Mouse (Mus musculus): ENCODE results near the gene Gm4763. TPM values are rescaled to one million over a fixed set of nuclear protein-coding genes. Genes with fewer than 3 reads are reported as not detected.

Gene Gm4763
- polyA plus RNA-seq, 1 experiment from 2014 or later: 0.31 TPM

Other genes starting within 250 kb of the Gm4763 start
- 0.71 and 0.83 TPM in 2 replicates for gene Cadm4, start 244.9 kb downstream of the Gm4763 start, polyA plus RNA-seq (2015; fragmentation: Nextera tagmentation; extraction: Ambion mirVana)
- gene Zfp428, start 219.9 kb downstream of the Gm4763 start, polyA plus RNA-seq (2015; fragmentation: Nextera tagmentation; extraction: Ambion mirVana): 16.5 and 16.7 TPM in 2 replicates
- 0.07 TPM in 1 of 2 replicates, not detected in the other for gene AC161166.1, start 214.5 kb downstream of the Gm4763 start, polyA plus RNA-seq (2015; fragmentation: Nextera tagmentation; extraction: Ambion mirVana)
- gene Irgq, start 196.2 kb downstream of the Gm4763 start, polyA plus RNA-seq (2015; fragmentation: Nextera tagmentation; extraction: Ambion mirVana): 5.5 and 5.7 TPM in 2 replicates
- 1.8 and 2.4 TPM in 2 replicates for gene Pinlyp, start 180.8 kb downstream of the Gm4763 start, polyA plus RNA-seq (2015; fragmentation: Nextera tagmentation; extraction: Ambion mirVana)
- 61.0 and 66.5 TPM in 2 replicates for gene Xrcc1, start 180.6 kb downstream of the Gm4763 start, polyA plus RNA-seq (2015; fragmentation: Nextera tagmentation; extraction: Ambion mirVana)
- gene Ethe1, start 139.4 kb downstream of the Gm4763 start, polyA plus RNA-seq (2015; fragmentation: Nextera tagmentation; extraction: Ambion mirVana): 39.2 and 39.9 TPM in 2 replicates
- 0.48 and 0.71 TPM in 2 replicates for gene Zfp575, start 139.3 kb downstream of the Gm4763 start, polyA plus RNA-seq (2015; fragmentation: Nextera tagmentation; extraction: Ambion mirVana)
- 0.47 and 0.73 TPM in 2 replicates for gene Phldb3, start 116.1 kb downstream of the Gm4763 start, polyA plus RNA-seq (2015; fragmentation: Nextera tagmentation; extraction: Ambion mirVana)
- gene Lypd3, start 90.4 kb downstream of the Gm4763 start, polyA plus RNA-seq (2015; fragmentation: Nextera tagmentation; extraction: Ambion mirVana): 1.8 and 2.2 TPM in 2 replicates
- not detected in 2 replicates for gene Tex101, start 50.2 kb downstream of the Gm4763 start, polyA plus RNA-seq (2015; fragmentation: Nextera tagmentation; extraction: Ambion mirVana)
- gene BC049730, start 17.7 kb downstream of the Gm4763 start, polyA plus RNA-seq (2015; fragmentation: Nextera tagmentation; extraction: Ambion mirVana): not detected in 2 replicates
- gene Cd177, start 33.4 kb upstream of the Gm4763 start, polyA plus RNA-seq (2015; fragmentation: Nextera tagmentation; extraction: Ambion mirVana): 0.49 and 0.86 TPM in 2 replicates
- 0.98 and 1.1 TPM in 2 replicates for gene Ceacam10, start 50.3 kb upstream of the Gm4763 start, polyA plus RNA-seq (2015; fragmentation: Nextera tagmentation; extraction: Ambion mirVana)
- 12.1 and 19.0 TPM in 2 replicates for gene Gm9844, start 135.3 kb upstream of the Gm4763 start, polyA plus RNA-seq (2015; fragmentation: Nextera tagmentation; extraction: Ambion mirVana)
- gene Lypd4, start 143.0 kb upstream of the Gm4763 start, polyA plus RNA-seq (2015; fragmentation: Nextera tagmentation; extraction: Ambion mirVana): not detected in 2 replicates
- gene Dmrtc2, start 143.1 kb upstream of the Gm4763 start, polyA plus RNA-seq (2015; fragmentation: Nextera tagmentation; extraction: Ambion mirVana): 0.08 and 0.10 TPM in 2 replicates
- 2,922 and 3,108 TPM in 2 replicates for gene Rps19, start 157.5 kb upstream of the Gm4763 start, polyA plus RNA-seq (2015; fragmentation: Nextera tagmentation; extraction: Ambion mirVana)
- 1.1 and 1.5 TPM in 2 replicates for gene Cd79a, start 170.5 kb upstream of the Gm4763 start, polyA plus RNA-seq (2015; fragmentation: Nextera tagmentation; extraction: Ambion mirVana)
- 244 and 341 TPM in 2 replicates for gene Arhgef1, start 176.0 kb upstream of the Gm4763 start, polyA plus RNA-seq (2015; fragmentation: Nextera tagmentation; extraction: Ambion mirVana)
- gene Gm4881, start 217.6 kb upstream of the Gm4763 start, polyA plus RNA-seq (2015; fragmentation: Nextera tagmentation; extraction: Ambion mirVana): not detected in 2 replicates
- 220 and 236 TPM in 2 replicates for gene Rabac1, start 245.8 kb upstream of the Gm4763 start, polyA plus RNA-seq (2015; fragmentation: Nextera tagmentation; extraction: Ambion mirVana)

Measured in thymus, postnatal 0 days (tissue).